Mouse (Mus musculus): ENCODE results near the gene Pik3cd.
"Not testable (repeated sequence)": the region's sequence is repeated elsewhere in the genome, so short reads cannot be mapped to it uniquely, and the experiment has no call there.

Pik3cd gene

DNA sequence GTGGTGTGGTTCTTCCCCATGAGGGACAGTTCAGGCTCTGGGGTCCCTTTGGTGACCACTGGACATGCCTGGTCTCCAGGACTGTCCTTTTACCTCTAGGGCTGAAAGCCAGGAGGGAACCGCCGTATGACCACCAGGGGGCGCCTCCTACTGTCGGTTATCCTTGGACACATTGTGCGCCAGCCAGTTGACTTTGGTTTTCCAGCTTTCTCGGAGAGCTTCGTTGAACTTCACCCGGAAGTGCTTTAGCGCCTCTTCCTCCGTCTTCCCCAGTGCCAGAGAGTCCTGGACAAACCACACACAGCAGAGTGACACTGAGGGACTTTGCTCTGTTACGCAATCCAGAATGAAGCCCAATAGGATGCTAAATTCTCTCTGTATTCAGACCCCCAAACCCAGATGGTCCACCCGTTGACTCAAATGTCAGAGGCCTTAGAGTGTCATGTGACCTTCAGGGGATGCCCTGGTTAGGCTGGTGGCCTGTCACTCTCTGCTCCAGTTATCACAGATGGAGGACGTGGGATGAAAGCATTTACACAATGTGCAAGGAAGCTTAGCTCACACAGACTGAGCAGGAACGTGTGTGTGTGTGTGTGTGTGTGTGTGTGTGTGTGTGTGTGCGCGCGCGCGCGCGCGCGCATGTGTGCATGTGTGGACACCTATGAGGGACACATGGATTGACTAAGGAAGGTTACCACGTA, 51.7 kb downstream of the Pik3cd start:
- DNase-seq (ENCODE audit: low read depth, low spot score), result peak; percentile 85

DNA sequence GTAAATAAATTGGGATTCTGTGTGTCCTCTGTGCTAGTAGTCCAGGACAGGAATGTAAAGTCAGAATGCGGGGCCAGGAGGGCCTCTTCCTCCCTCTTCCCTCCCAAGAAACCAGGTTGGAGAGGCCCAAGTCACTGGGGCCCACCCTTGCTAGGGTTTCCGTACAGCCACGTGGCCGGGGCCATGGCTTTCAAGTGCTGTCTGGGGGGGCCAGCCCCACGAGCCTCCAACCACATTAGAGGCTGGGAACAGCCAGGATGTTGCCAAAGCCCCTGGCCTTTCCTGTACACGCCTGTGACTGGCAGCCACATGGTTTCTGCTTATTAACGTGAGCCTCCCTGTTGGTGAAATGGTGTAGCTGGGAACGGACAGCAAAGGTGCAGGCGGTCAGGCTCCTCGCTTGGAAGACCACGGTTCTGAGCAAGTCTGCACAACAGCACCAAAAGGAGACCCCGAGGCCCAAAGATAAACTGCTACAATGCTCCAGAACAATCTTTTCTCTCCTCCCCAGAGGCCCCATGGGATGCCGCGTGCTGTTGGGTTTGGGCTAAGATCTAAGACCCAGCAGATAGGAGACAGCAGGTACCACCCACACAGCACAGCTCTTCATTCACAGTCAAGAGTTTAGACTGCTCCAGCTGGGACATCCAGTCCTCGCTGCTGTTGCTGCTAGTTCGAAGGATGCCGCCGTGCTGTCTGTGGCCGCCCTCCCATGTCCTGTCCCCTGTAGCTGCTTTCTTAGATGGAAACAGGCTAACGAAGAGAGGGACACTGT, 54.2 kb downstream of the Pik3cd start:
- no peak for DNase-seq (ENCODE audit: low read depth, low spot score)

GRCm38 (mm10) chr4:149645761-149646160, 56.6 kb downstream of the Pik3cd start:
- no peak for DNase-seq (ENCODE audit: low read depth, low spot score)

- no peak for DNase-seq (ENCODE audit: low read depth, low spot score)
These were observed 60.4 kb downstream of the Pik3cd start for GRCm38 (mm10) chr4:149641956-149642355.

GRCm38 (mm10) chr4:149641400-149641799, 61.0 kb downstream of the Pik3cd start:
- no peak for DNase-seq (ENCODE audit: low read depth, low spot score)

GRCm38 (mm10) chr4:149640831-149641230, 61.5 kb downstream of the Pik3cd start:
- no peak for DNase-seq (ENCODE audit: low read depth, low spot score)

GRCm38 (mm10) chr4:149637942-149638341, 64.4 kb downstream of the Pik3cd start:
- no peak for DNase-seq (ENCODE audit: low read depth, low spot score)

GRCm38 (mm10) chr4:149635915-149636415, 66.4 kb downstream of the Pik3cd start:
- no peak for DNase-seq (ENCODE audit: low read depth, low spot score)

DNA sequence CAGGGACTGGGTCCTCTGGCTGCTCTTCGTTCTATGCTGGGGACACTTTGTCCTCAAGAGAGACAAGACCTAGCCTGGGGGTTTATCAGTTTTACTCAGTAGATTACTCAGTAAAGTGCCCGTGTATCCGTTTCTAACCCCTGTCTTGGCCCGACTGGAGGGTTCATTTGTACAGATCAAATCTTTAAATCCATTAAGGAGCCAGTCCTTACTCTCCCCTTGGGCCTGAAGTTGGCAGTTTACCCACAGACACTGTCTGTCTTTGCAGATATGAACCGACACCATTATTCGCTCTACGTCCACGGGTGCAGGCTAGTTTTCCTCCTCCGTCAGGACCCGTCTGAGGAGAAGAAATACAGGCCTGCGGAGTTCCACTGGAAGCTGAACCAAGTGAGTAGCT, 67.4 kb downstream of the Pik3cd start:
- DNase-seq (ENCODE audit: low read depth, low spot score), result no peak

GRCm38 (mm10) chr4:149634157-149634556, 68.2 kb downstream of the Pik3cd start:
- no peak for DNase-seq (ENCODE audit: low read depth, low spot score)

DNA sequence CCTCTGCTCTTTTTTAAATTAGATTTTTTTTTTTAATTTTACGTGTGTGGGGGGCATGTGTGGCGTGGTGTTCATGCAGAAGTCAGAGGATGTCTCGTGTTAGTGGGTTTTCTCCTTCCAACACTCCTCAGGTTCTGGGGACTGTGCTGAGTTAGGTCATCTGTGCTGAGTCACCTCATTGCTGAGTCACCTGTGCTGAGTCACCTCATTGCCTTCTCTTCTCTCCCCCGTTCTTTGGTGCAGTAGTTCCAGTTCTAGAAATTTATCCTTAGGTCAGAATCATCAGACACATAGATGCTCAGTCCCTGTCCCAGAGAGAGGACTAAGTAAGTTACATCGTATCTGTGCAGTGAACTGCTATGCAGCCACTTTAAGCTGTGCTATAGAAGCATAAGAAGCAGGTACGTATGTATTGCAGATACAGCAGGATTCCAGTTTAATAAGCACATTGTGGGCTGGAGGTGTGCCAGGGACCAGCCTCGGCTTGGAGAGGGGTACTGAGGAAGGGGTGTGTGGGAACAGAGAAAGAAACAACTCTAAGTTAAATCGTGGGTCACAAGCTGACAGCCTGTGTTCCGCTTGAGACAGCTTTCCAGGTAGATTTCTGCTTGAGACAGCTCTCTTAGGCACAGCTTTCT, 69.6 kb downstream of the Pik3cd start:
- no peak for DNase-seq (ENCODE audit: low read depth, low spot score)

DNA sequence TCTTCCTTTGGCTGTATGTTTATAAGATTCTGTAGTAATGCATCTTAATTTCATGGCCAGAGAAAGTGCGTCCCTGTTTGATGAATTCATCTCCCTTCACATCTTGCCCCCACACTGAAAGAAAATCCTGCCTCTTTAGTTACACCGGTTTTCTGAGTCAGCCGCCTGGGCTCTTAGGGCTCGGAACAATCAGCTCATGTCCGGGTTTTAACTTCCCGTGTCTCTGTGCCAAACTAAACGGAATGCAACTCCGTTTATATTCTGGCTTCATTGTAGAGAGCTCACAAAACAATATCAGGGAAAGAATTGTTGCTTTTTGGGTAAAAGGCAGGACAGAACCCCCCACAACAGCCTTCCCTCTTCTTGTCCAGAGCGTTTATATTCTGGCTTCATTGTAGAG, 73.6 kb downstream of the Pik3cd start:
- DNase-seq (ENCODE audit: low read depth, low spot score), result no peak

DNA sequence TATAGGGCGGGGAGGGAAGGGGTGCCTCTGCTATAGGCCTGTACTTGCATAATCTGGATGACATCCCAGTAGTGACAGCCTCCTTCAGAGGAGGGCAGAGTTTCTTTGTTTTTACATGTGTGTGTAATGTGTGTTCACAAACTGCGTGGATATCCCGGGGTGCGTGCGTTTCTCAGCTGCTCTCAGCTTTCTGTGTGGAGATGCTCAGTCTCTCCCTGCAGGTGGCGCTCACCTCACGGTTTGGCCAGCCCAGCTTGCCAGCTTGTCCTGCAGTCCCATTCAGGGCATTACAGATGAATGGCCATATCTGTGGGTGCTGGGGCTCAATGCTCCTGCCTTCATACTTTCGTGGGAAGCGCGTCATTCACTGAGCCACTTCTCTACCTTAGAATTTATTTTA, 74.0 kb downstream of the Pik3cd start:
- peak; percentile 67 for DNase-seq (ENCODE audit: low read depth, low spot score)

DNA sequence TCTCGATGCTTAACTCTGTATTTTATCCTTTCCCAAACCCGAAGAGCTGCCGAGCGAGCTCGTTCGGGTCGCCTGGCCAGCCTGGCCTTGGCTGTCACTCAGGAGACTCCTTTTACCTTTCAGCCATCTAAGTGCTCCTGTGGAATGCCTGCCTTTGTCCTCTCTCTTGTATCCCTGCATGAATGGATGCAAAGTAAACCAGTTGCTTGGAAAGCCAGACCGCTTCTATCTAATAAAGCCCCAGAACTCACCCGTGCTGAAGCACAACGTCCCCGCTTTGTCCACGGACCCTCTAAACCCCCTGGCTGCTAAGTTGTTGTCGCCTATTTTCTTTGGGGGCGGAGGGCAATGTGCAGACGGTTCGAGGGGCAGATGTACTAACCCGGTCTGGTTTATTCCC, 75.6 kb downstream of the Pik3cd start:
- no peak for DNase-seq (ENCODE audit: low read depth, low spot score)

GRCm38 (mm10) chr4:149623711-149624110, 78.7 kb downstream of the Pik3cd start:
- no peak for DNase-seq (ENCODE audit: low read depth, low spot score)

GRCm38 (mm10) chr4:149621286-149621685, 81.1 kb downstream of the Pik3cd start:
- peak; percentile 63 for DNase-seq (ENCODE audit: low read depth, low spot score)

- no peak for DNase-seq (ENCODE audit: low read depth, low spot score)
These were observed 82.4 kb downstream of the Pik3cd start for GRCm38 (mm10) chr4:149619988-149620387.

DNA sequence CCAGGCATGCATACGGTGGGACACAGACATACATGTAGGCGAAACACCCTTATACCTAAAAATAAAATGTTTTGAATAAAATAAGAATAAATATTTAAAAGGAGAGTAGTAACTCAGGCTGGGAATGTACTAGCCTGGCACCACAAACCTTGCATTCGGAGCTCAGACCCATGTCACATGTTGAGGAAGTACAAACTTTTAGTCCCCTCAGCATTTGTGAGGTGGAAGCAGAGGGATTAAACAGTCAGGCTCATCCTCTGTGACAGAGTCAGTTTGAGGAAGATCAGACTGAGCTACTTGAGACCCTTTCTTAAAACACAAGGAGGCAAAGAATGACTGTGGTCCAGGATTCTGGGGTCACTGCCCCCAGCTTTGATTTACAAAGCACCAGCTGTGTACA, 85.4 kb downstream of the Pik3cd start:
- not testable (repeated sequence) for DNase-seq (ENCODE audit: low read depth, low spot score)

- peak; percentile 81 for DNase-seq (ENCODE audit: low read depth, low spot score)
These were observed 87.5 kb downstream of the Pik3cd start for GRCm38 (mm10) chr4:149614869-149615268.

DNA sequence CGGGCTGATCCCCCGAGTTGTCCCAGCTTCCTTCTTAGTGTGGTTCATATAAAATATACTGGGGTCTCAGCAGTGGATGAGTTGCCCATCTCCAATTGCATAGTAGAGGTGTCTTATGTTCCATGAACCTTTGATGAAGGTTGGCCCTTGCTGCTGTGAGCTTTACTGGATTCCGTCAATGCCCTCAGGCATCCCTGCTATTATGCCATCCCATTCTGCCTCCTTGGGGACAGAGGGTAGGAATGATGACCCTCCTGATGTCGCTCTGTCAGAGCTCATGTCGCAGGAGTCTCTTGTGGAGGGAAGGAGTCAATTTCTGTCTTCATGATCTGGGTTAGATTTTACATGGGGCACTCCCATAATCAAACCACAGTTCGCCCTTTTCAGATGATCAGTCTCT, 88.9 kb downstream of the Pik3cd start:
- not testable (repeated sequence) for DNase-seq (ENCODE audit: low read depth, low spot score)

GRCm38 (mm10) chr4:149611376-149612044, 90.9 kb downstream of the Pik3cd start:
- DNase-seq (ENCODE audit: low read depth, low spot score), result peak; percentile 59
